Mouse (Mus musculus) CH12.LX (cell line): ENCODE results near the gene Zcchc13. TPM values are rescaled to one million over a fixed set of nuclear protein-coding genes. Genes with fewer than 3 reads are reported as not detected.

Source experiments
- DNase-seq: peaks from one replicate; pipeline ENCODE4 v3.0.0-alpha.2; 2013; ENCODE audit errors: extremely low read depth
- H3K27ac ChIP-seq: 2 replicates; pipeline ENCODE4 v1.5.1; 2012; ENCODE audit warnings: low read depth, mild to moderate bottlenecking, control low read depth, moderate library complexity; ENCODE audit not compliant: insufficient read depth
- H3K27me3 ChIP-seq: replicated peaks from 2 replicates; pipeline ENCODE3; 2012; ENCODE audit warnings: inconsistent platforms
- H3K36me3 ChIP-seq, 2 experiments: replicated peaks in 1 of 2; 2 replicates each; pipeline versions ENCODE3 to v1.6.1; 2012; ENCODE audit warnings: inconsistent platforms in 1 of 2, low read length in 1 of 2, mild to moderate bottlenecking in 1 of 2, mixed read lengths in 1 of 2, moderate library complexity in 1 of 2; ENCODE audit not compliant: control insufficient read depth in 1 of 2, insufficient read depth in 1 of 2
- H3K4me1 ChIP-seq, 2 experiments: 2 replicates each; pipeline ENCODE4 v1.6.1; 2012; ENCODE audit warnings: inconsistent platforms in 1 of 2, moderate library complexity in 1 of 2; ENCODE audit not compliant: insufficient read depth in 2 of 2, control insufficient read depth in 1 of 2
- H3K4me2 ChIP-seq: 2 replicates; pipeline ENCODE4 v1.6.1; 2012; ENCODE audit warnings: low read depth, mild to moderate bottlenecking, control low read depth; ENCODE audit not compliant: poor library complexity, insufficient read depth, severe bottlenecking
- H3K4me3 ChIP-seq, 3 experiments: fragments of 150-350 bp in 1 of 3; sonication (generic) in 1 of 3; replicated peaks in 1 of 3; 2 replicates each; pipeline versions ENCODE3 to v1.5.1; 2011 to 2012; ENCODE audit warnings: low read depth in 2 of 3, low read length in 2 of 3, mild to moderate bottlenecking in 2 of 3, moderate library complexity in 2 of 3, control low read depth in 1 of 3, improper control_type of control experiment in 1 of 3, inconsistent platforms in 1 of 3, mixed read lengths in 1 of 3; ENCODE audit not compliant: poor library complexity in 1 of 3
- H3K79me2 ChIP-seq: replicated peaks from 2 replicates; pipeline ENCODE4 v1.6.1; 2012; ENCODE audit warnings: mild to moderate bottlenecking, moderate library complexity; ENCODE audit not compliant: control insufficient read depth, poor library complexity, insufficient read depth, severe bottlenecking; ENCODE audit errors: extremely low read depth
- H3K9ac ChIP-seq: 2 replicates; pipeline ENCODE4 v1.6.1; 2012; ENCODE audit warnings: low read depth, mild to moderate bottlenecking, control low read depth, moderate library complexity; ENCODE audit not compliant: insufficient read depth
- H3K9me3 ChIP-seq: replicated peaks from 2 replicates; pipeline ENCODE3; 2012; ENCODE audit warnings: low read length, inconsistent platforms, mixed read lengths
- BHLHE40 ChIP-seq: IDR thresholded peaks from 2 replicates; pipeline ENCODE4 v1.6.1; 2011; ENCODE audit warnings: mild to moderate bottlenecking, low read depth, low read length, improper control_type of control experiment
- CHD1 ChIP-seq: IDR thresholded peaks from 2 replicates; pipeline ENCODE4 v1.6.1; 2012; ENCODE audit warnings: low read depth, low read length, improper control_type of control experiment, inconsistent platforms
- CHD2 ChIP-seq: IDR thresholded peaks from 2 replicates; pipeline ENCODE4 v1.6.1; 2011; ENCODE audit warnings: low read length, improper control_type of control experiment
- CTCF ChIP-seq, 2 experiments: IDR thresholded peaks in 1 of 2; conservative IDR thresholded peaks in 1 of 2; 2 replicates each; pipeline ENCODE4 v1.5.1; 2011 to 2012; ENCODE audit warnings: low read depth in 2 of 2, low read length in 2 of 2, improper control_type of control experiment in 1 of 2, inconsistent platforms in 1 of 2, mild to moderate bottlenecking in 1 of 2, moderate library complexity in 1 of 2
- E2F4 ChIP-seq: IDR thresholded peaks from 2 replicates; pipeline ENCODE4 v1.6.1; 2011; ENCODE audit warnings: low read depth, low read length, improper control_type of control experiment; ENCODE audit not compliant: insufficient replicate concordance
- ELF1 ChIP-seq: IDR thresholded peaks from 2 replicates; pipeline ENCODE4 v1.6.1; 2014; ENCODE audit warnings: low read depth, mild to moderate bottlenecking, inconsistent platforms, low read length, improper control_type of control experiment
- EP300 ChIP-seq: IDR thresholded peaks from 2 replicates; pipeline ENCODE4 v1.6.1; 2011; ENCODE audit warnings: low read length, improper control_type of control experiment
- ETS1 ChIP-seq: conservative IDR thresholded peaks from 2 replicates; pipeline ENCODE4 v1.6.1; 2012; ENCODE audit warnings: low read depth, mild to moderate bottlenecking, inconsistent platforms, low read length, improper control_type of control experiment, moderate library complexity
- GABPA ChIP-seq: IDR thresholded peaks from 2 replicates; pipeline ENCODE4 v1.6.1; 2012; ENCODE audit warnings: low read depth, low read length, improper control_type of control experiment, inconsistent platforms; ENCODE audit not compliant: insufficient replicate concordance
- HCFC1 ChIP-seq: IDR thresholded peaks from 2 replicates; pipeline ENCODE4 v1.6.1; 2012; ENCODE audit warnings: low read depth, mild to moderate bottlenecking, inconsistent platforms, low read length, improper control_type of control experiment
- IRF4 ChIP-seq: IDR thresholded peaks from 2 replicates; pipeline ENCODE4 v1.6.1; 2014; ENCODE audit warnings: low read depth, mild to moderate bottlenecking, inconsistent platforms, low read length, improper control_type of control experiment
- JUN ChIP-seq: IDR thresholded peaks from 2 replicates; pipeline ENCODE4 v1.6.1; 2011; ENCODE audit warnings: low read depth, mild to moderate bottlenecking, low read length, improper control_type of control experiment, moderate library complexity; ENCODE audit not compliant: insufficient read depth
- JUND ChIP-seq: conservative IDR thresholded peaks from 2 replicates; pipeline ENCODE4 v1.6.1; 2011; ENCODE audit warnings: low read depth, low read length, improper control_type of control experiment
- KAT2A ChIP-seq: IDR thresholded peaks from 2 replicates; pipeline ENCODE4 v1.6.1; 2012; ENCODE audit warnings: low read length, improper control_type of control experiment, inconsistent platforms; ENCODE audit not compliant: insufficient replicate concordance
- MAFK ChIP-seq: IDR thresholded peaks from 2 replicates; pipeline ENCODE4 v1.6.1; 2011; ENCODE audit warnings: low read length, improper control_type of control experiment; ENCODE audit not compliant: insufficient replicate concordance
- MAX ChIP-seq: IDR thresholded peaks from 2 replicates; pipeline ENCODE4 v1.6.1; 2011; ENCODE audit warnings: low read length, improper control_type of control experiment
- MAZ ChIP-seq: IDR thresholded peaks from 2 replicates; pipeline ENCODE4 v1.6.1; 2012; ENCODE audit warnings: low read depth, mild to moderate bottlenecking, inconsistent platforms, low read length, improper control_type of control experiment, moderate library complexity
- MEF2A ChIP-seq: IDR thresholded peaks from 2 replicates; pipeline ENCODE4 v1.6.1; 2014; ENCODE audit warnings: low read depth, mild to moderate bottlenecking, inconsistent platforms, low read length, improper control_type of control experiment, borderline replicate concordance
- MXI1 ChIP-seq: IDR thresholded peaks from 2 replicates; pipeline ENCODE4 v1.6.1; 2011; ENCODE audit warnings: mild to moderate bottlenecking, low read depth, low read length, improper control_type of control experiment
- MYC ChIP-seq: IDR thresholded peaks from 2 replicates; pipeline ENCODE4 v1.6.1; 2011; ENCODE audit warnings: low read depth, mild to moderate bottlenecking, improper control_type of control experiment, low read length
- NELFE ChIP-seq: IDR thresholded peaks from 2 replicates; pipeline ENCODE4 v1.6.1; 2011; ENCODE audit warnings: low read depth, low read length, improper control_type of control experiment
- NRF1 ChIP-seq: IDR thresholded peaks from 2 replicates; pipeline ENCODE4 v1.6.1; 2014; ENCODE audit warnings: low read depth, mild to moderate bottlenecking, inconsistent platforms, low read length, improper control_type of control experiment, moderate library complexity
- PAX5 ChIP-seq: IDR thresholded peaks from 2 replicates; pipeline ENCODE4 v1.6.1; 2012; ENCODE audit warnings: low read length, inconsistent platforms, mixed read lengths
- POLR2A ChIP-seq: IDR thresholded peaks from 2 replicates; pipeline ENCODE4 v1.6.1; 2011; ENCODE audit warnings: low read depth, mild to moderate bottlenecking, improper control_type of control experiment, low read length
- POLR2AphosphoS2 ChIP-seq: IDR thresholded peaks from 2 replicates; pipeline ENCODE4 v1.6.1; 2011; ENCODE audit warnings: low read depth, low read length, improper control_type of control experiment
- RAD21 ChIP-seq: IDR thresholded peaks from 2 replicates; pipeline ENCODE4 v1.6.1; 2011; ENCODE audit warnings: low read depth, mild to moderate bottlenecking, low read length, improper control_type of control experiment, moderate library complexity
- RCOR1 ChIP-seq: conservative IDR thresholded peaks from 2 replicates; pipeline ENCODE4 v1.6.1; 2012; ENCODE audit warnings: low read depth, mild to moderate bottlenecking, inconsistent platforms, low read length, improper control_type of control experiment
- SIN3A ChIP-seq: IDR thresholded peaks from 2 replicates; pipeline ENCODE4 v1.6.1; 2012; ENCODE audit warnings: low read length, improper control_type of control experiment, inconsistent platforms
- SMC3 ChIP-seq: IDR thresholded peaks from 2 replicates; pipeline ENCODE4 v1.6.1; 2011; ENCODE audit warnings: low read depth, low read length, improper control_type of control experiment
- TBP ChIP-seq: conservative IDR thresholded peaks from 2 replicates; pipeline ENCODE4 v1.6.1; 2011; ENCODE audit warnings: low read depth, low read length, improper control_type of control experiment
- TCF12 ChIP-seq: IDR thresholded peaks from 2 replicates; pipeline ENCODE4 v1.6.1; 2014; ENCODE audit warnings: low read depth, mild to moderate bottlenecking, inconsistent platforms, low read length, improper control_type of control experiment
- UBTF ChIP-seq: IDR thresholded peaks from 2 replicates; pipeline ENCODE4 v1.6.1; 2012; ENCODE audit warnings: low read depth, mild to moderate bottlenecking, inconsistent platforms, low read length, improper control_type of control experiment, moderate library complexity
- USF1 ChIP-seq: IDR thresholded peaks from 2 replicates; pipeline ENCODE4 v1.6.1; 2014; ENCODE audit warnings: low read depth, mild to moderate bottlenecking, inconsistent platforms, low read length, improper control_type of control experiment
- USF2 ChIP-seq: conservative IDR thresholded peaks from 2 replicates; pipeline ENCODE4 v1.6.1; 2011; ENCODE audit warnings: low read depth, low read length, improper control_type of control experiment
- ZC3H11A ChIP-seq: IDR thresholded peaks from 2 replicates; pipeline ENCODE4 v1.6.1; 2012; ENCODE audit warnings: low read depth, mild to moderate bottlenecking, inconsistent platforms, low read length, improper control_type of control experiment
- ZKSCAN1 ChIP-seq: IDR thresholded peaks from 2 replicates; pipeline ENCODE4 v1.6.1; 2012; ENCODE audit warnings: low read depth, inconsistent platforms, low read length, improper control_type of control experiment, borderline replicate concordance
- ZMIZ1 ChIP-seq: IDR thresholded peaks from 2 replicates; pipeline ENCODE4 v1.6.1; 2012; ENCODE audit warnings: low read depth, mild to moderate bottlenecking, inconsistent platforms, low read length, improper control_type of control experiment
- ZNF384 ChIP-seq: IDR thresholded peaks from 2 replicates; pipeline ENCODE4 v1.6.1; 2012; ENCODE audit warnings: low read depth, low read length, improper control_type of control experiment, inconsistent platforms
- dilution Hi-C: fragments of 300-500 bp; cut with MboI; formaldehyde crosslinking; loops from 2 replicates; pipeline ENCODE4 v1.14.3; 2020; ENCODE audit warnings: low sequenced_read_pairs; ENCODE audit not compliant: extremely low pct_unique_long_range_greater_than_20kb, extremely low pct_ligation_motif_present
- in situ Hi-C: fragments of 300-500 bp; cut with MboI; formaldehyde crosslinking; loops from 3 replicates; pipeline ENCODE4 v1.14.3; 2019; ENCODE audit warnings: low sequenced_read_pairs, low pct_ligation_motif_present, low pct_unique_long_range_greater_than_20kb, mixed read lengths
- polyA plus RNA-seq: library from polyadenylated mRNA; unstranded; fragments of >175 nt; gene quantifications from 2 replicates; pipeline ENCODE4 v1.2.1, GENCODE M21; 2012; ENCODE audit warnings: low read depth; ENCODE audit not compliant: insufficient read length
- total RNA-seq, 2 experiments: library from RNA; depleted of rRNA; stranded (reverse); fragments of 300-350 nt in 1 of 2; fragments of >200 nt in 1 of 2; gene quantifications; 2 replicates each; pipeline ENCODE4 v1.2.3; 2012 to 2014

The Zcchc13 gene
- total and polyA plus RNA-seq, 3 experiments = 1.7 TPM; not detected in 2

DNA sequence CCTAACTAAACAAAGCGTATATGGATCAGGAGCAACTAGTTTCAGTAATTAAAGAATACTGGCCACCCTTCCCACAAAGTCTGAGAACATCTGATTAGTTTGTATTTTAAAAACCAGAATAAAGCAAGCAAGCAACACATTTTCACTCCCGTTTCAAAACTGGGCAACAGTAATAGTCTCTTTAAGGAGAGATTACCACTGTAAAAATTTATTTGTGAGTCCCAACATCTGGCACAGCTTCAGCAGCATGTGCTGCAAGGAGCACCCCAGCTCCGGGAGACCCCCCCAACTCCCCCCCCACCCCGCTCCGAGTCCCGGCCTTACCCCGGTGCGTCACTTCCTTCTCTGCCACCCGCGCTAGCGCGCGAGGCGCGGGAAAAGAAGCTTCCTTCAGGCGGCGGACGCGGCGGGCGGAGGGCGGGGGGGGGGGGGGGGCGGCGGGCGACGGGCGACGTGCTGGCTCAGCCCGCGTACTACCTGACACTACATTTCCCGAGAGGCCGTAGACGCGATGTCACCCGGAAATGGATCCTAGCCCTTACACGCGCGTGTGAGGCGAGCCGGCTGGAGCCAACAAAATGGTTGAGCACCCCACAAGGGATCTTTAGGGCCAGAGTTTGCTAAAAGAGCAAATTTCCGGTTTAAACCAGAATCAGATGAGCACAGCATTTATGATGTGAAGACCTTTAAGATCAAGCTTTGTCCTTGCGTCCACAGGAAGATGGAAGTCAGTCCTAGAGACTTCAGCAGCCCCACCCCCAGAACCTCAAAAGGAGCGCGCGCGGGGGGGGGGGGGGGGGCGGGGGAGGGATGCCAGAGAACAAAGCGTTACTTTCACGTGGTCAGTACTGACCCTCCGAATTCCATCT, 13.6 kb upstream of the Zcchc13 start:
- in situ Hi-C loops = no loop called here
- DNase-seq = peak; percentile 81
- Histone ChIP-seq H3K79me2 (0 out of 2 replicates have a peak, but pooled peaks cover 4% of the 10 kb centered on the region), H3K4me2 (peak overlapping the region; percentile 70; the same call in 1 of the 2 replicates), H3K27ac (peak overlapping the region; percentile 92), H3K4me3 (peak overlapping the region; percentile 52 to 71 (median 59)), H3K9me3 (no peaks in the 10 kb centered on the region), H3K4me1 (0 out of 4 replicates have a peak, but pooled peaks cover 0 to 7% of the 10 kb centered on the region in 2 experiments), H3K27me3 (no peaks in the 10 kb centered on the region), H3K9ac (peak overlapping the region; percentile 98), H3K36me3 (peaks cover 0 to 3% of the 10 kb centered on the region in 2 experiments)
- TF ChIP-seq RCOR1 (no peak), CHD2 (no peak), MEF2A (no peak), MYC (peak; percentile 84; the same call in 1 of the 2 replicates), ELF1 (peak; percentile 73), IRF4 (no peak), TCF12 (peak; percentile 33; the same call in 1 of the 2 replicates), ZMIZ1 (peak; percentile 47), EP300 (peak; percentile 11; the same call in 1 of the 2 replicates), SIN3A (no peak), TBP (no peak), UBTF (no peak), NELFE (no peak), ZNF384 (no peak), JUND (no peak), CTCF (conservative IDR thresholded peaks at IDR 0.05 in 1 of 2, IDR thresholded peaks at IDR 0.05 in 1 of 2; ENCODE audit: low read depth in 2 of 2, low read length in 2 of 2) (no peak), ZC3H11A (no peak), NRF1 (no peak), JUN (no peak), MAFK (no peak), POLR2A (peak; percentile 67), HCFC1 (peak; percentile 85), SMC3 (no peak), POLR2AphosphoS2 (no peak; the same call in 1 of the 2 replicates), GABPA (no peak; the same call in 1 of the 2 replicates), ETS1 (no peak), MXI1 (peak; percentile 70), CHD1 (peak; percentile 85; the same call in 1 of the 2 replicates), ZKSCAN1 (no peak), USF1 (no peak), RAD21 (no peak), BHLHE40 (peak; percentile 3; the same call in 1 of the 2 replicates), E2F4 (no peak), PAX5 (no peak), USF2 (no peak), MAX (peak; percentile 40; the same call in 1 of the 2 replicates), MAZ (no peak; the same call in 1 of the 2 replicates), KAT2A (peak; percentile 59; the same call in 1 of the 2 replicates)
- dilution Hi-C loops = no loop called here
